Mouse (Mus musculus) small intestine, adult 2 months (tissue): Measurements from ENCODE around the gene Pdp2.

Source experiments
- CTCF ChIP-seq: fragments of 200-500 bp; IDR thresholded peaks from 2 replicates; pipeline ENCODE4 v1.5.1; 2012; ENCODE audit warnings: low read depth, mild to moderate bottlenecking, control low read depth, inconsistent platforms, low read length, moderate library complexity, mixed read lengths; ENCODE audit not compliant: insufficient replicate concordance, insufficient read length; ENCODE audit errors: extremely low read depth
- POLR2A ChIP-seq: fragments of 200-500 bp; IDR thresholded peaks from 2 replicates; pipeline ENCODE4 v1.6.1; 2012; ENCODE audit warnings: low read depth, mild to moderate bottlenecking, control low read depth, inconsistent platforms, low read length, moderate library complexity

DNA sequence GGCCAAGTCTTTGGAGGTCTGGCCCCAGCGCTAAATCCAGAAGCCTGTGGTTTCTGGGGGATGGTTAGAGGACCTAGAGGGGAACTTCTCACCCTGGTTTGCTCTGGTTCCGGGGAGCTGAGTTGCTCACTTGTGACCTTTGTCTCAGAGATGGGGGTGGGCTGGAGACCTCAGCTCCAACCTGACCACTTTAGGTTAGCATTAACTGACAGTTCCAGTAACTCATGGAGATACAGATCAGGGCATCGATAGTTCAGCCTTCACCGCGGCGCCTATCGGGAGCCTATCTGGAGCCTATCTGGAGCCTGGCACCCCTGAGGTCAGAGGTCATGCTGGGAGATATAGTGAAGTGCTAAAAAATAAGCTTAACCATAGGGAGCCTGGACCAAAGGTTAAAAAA is 34.0 kb upstream of the Pdp2 start:
- TF ChIP-seq POLR2A (no peak), CTCF (no peak)
